Mouse (Mus musculus) forebrain, embryonic 15.5 days (tissue): Measurements from ENCODE around the gene Parp12. TPM values are rescaled to one million over a fixed set of nuclear protein-coding genes. Genes with fewer than 3 reads are reported as not detected.

Experiments
- ATAC-seq: fragments of 200-750 bp; cut with Nextera tagmentation; replicated peaks from 2 replicates; pipeline ENCODE4 v1.8.0; 2017; ENCODE audit warnings: mild to moderate bottlenecking, moderate TSS enrichment, moderate library complexity
- H3K27ac ChIP-seq: fragments of 300-500 bp; sonication (generic); replicated peaks from 2 replicates; pipeline ENCODE4 v1.5.1; 2015; ENCODE audit warnings: mild to moderate bottlenecking, inconsistent platforms
- H3K27me3 ChIP-seq: fragments of 300-500 bp; sonication (generic); 2 replicates; pipeline ENCODE4 v1.6.1; 2015; ENCODE audit warnings: inconsistent platforms
- H3K36me3 ChIP-seq: fragments of 300-500 bp; sonication (generic); 2 replicates; pipeline ENCODE4 v1.6.1; 2015; ENCODE audit warnings: mild to moderate bottlenecking, inconsistent platforms
- H3K4me1 ChIP-seq: fragments of 300-500 bp; sonication (generic); 2 replicates; pipeline ENCODE4 v1.6.1; 2015; ENCODE audit warnings: inconsistent platforms
- H3K4me2 ChIP-seq: fragments of 300-500 bp; sonication (generic); replicated peaks from 2 replicates; pipeline ENCODE4 v1.6.1; 2015; ENCODE audit warnings: mild to moderate bottlenecking, inconsistent platforms
- H3K4me3 ChIP-seq: fragments of 300-500 bp; sonication (generic); 2 replicates; pipeline ENCODE4 v1.5.1; 2015; ENCODE audit warnings: mild to moderate bottlenecking, inconsistent platforms
- H3K9ac ChIP-seq: fragments of 300-500 bp; sonication (generic); replicated peaks from 2 replicates; pipeline ENCODE4 v1.6.1; 2015; ENCODE audit warnings: mild to moderate bottlenecking, inconsistent platforms
- H3K9me3 ChIP-seq: fragments of 300-500 bp; sonication (generic); 2 replicates; pipeline ENCODE4 v1.6.1; 2016; ENCODE audit warnings: inconsistent platforms
- WGBS: fragments of 180-500 bp; shearing (Covaris S2); methylation state at CpG from one replicate; pipeline ENCODE4 v1.1.7; 2015; ENCODE audit warnings: mixed read lengths; 5-methylcytosine and 5-hydroxymethylcytosine counted together
- polyA plus RNA-seq: library from polyadenylated mRNA; unstranded; fragments of >200 nt; fragmentation: Nextera tagmentation; extraction: Ambion mirVana; gene quantifications from 2 replicates; pipeline ENCODE4 v1.2.1, GENCODE M21; 2015

Parp12 gene
- polyA plus RNA-seq: 2.5 and 2.9 TPM in 2 replicates

GRCm38 (mm10) chr6:39117584-39118455 lies at the start of gene Parp12:
Parp12 (minus strand) TSS chr6:39118349.
- WGBS: 3% methylated on average over 100 of the region's 101 CpGs
- peak; percentile 86 for ATAC-seq

DNA sequence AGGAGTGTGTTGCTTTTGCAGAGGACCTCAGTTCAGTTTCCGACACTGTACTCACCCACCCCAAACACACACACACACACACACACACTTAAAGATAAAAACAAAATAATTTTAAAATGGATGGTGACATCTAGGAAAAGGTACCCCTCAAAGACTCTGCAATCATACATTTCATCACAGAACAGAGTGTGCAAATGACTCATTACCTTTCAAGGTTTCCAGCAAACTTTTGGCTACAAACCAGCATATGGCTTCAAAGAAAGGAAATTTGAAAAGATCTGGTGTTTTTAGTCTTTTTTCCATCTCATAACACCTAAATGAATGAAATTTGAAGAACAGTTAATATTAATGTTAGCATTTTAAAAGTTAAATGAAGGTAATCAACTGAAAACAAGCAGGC lies 46.7 kb upstream of the Parp12 start:
- no peak for ATAC-seq
- Histone ChIP-seq H3K9ac (no peak overlapping the region), H3K9me3 (no peaks in the 10 kb centered on the region), H3K4me3 (no peak overlapping the region), H3K36me3 (peaks cover 20% of the 10 kb centered on the region), H3K4me1 (no peaks in the 10 kb centered on the region), H3K4me2 (no peak overlapping the region), H3K27me3 (no peaks in the 10 kb centered on the region), H3K27ac (no peak overlapping the region)
- 94% methylated on average over 1 of the region's 1 CpGs for WGBS

More at GRCm38 (mm10) chr6:39117584-39118455, at the start of gene Parp12:
- Histone ChIP-seq H3K9me3 (0 out of 2 replicates have a peak, but pooled peaks cover 7% of the 10 kb centered on the region), H3K9ac (peak within 1 kb of the TSS; percentile 46), H3K36me3 (no peaks in the 10 kb centered on the region), H3K4me1 (peaks cover 9% of the 10 kb centered on the region; the same call in 1 of the 2 replicates), H3K4me2 (peak within 1 kb of the TSS; percentile 63), H3K4me3 (peak within 1 kb of the TSS; percentile 70), H3K27me3 (peaks cover 42% of the 10 kb centered on the region), H3K27ac (no peak within 1 kb of the TSS)

DNA sequence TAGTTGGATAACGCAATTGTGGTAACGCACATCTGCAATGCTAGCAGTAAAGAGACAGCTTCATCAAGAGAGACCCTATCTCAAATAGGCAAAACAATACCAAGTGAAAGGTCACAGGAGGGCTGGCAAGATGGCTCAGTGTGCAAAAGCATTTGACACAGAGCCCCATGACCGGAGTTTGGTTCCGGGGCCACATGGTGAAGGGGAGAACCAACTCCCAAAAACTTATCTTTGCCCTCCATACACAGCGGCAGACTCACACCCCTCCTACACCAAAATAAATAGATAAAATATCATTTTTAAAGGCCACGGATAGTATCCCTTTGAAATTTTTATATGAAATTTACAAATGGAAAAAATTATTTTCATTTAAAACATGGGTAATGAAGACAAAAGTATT lies 43.8 kb upstream of the Parp12 start:
- Histone ChIP-seq H3K27ac (no peak overlapping the region), H3K4me2 (no peak overlapping the region), H3K4me1 (no peaks in the 10 kb centered on the region), H3K9ac (no peak overlapping the region), H3K27me3 (no peaks in the 10 kb centered on the region), H3K36me3 (peaks cover 11% of the 10 kb centered on the region), H3K4me3 (no peak overlapping the region), H3K9me3 (no peaks in the 10 kb centered on the region)
- WGBS: 95% methylated on average over 6 of the region's 6 CpGs
- ATAC-seq: no peak

GRCm38 (mm10) chr6:39146041-39146440 lies 27.9 kb upstream of the Parp12 start:
- Histone ChIP-seq H3K9me3 (no peaks in the 10 kb centered on the region), H3K4me3 (no peak overlapping the region), H3K9ac (no peak overlapping the region), H3K4me1 (no peaks in the 10 kb centered on the region), H3K36me3 (peaks cover 69% of the 10 kb centered on the region), H3K27ac (no peak overlapping the region), H3K4me2 (no peak overlapping the region), H3K27me3 (no peaks in the 10 kb centered on the region)
- no peak for ATAC-seq
- WGBS: 53% methylated on average over 6 of the region's 6 CpGs

DNA sequence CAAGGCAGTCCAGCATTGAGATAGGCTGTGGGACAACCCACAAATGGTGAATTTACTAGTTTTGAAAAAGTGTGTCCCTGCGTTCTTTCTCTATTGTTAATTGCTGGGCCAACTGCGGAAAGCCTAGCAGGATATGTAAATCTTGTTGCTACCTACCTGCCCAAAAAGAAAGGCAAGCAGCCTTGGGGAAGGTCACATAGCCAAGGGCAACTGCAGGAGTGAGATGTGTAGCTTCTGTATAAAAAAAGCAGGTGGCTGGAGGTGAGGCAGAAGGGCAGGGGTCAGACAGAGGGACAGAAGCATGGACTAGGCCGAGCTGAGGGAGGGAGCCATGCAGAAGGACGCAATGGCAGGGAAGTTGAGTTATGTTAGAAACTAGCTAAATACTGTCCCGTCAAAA lies 14.4 kb upstream of the Parp12 start:
- no peak overlapping the region for H3K27ac ChIP-seq
- WGBS: 69% methylated on average over 5 of the region's 5 CpGs
- H3K4me3 ChIP-seq: no peak overlapping the region
- no peaks in the 10 kb centered on the region for H3K4me1 ChIP-seq
- peaks cover 14% of the 10 kb centered on the region for H3K36me3 ChIP-seq
- H3K9ac ChIP-seq: no peak overlapping the region
- H3K27me3 ChIP-seq: no peaks in the 10 kb centered on the region
- H3K4me2 ChIP-seq: no peak overlapping the region
- no peak for ATAC-seq
- no peaks in the 10 kb centered on the region for H3K9me3 ChIP-seq

DNA sequence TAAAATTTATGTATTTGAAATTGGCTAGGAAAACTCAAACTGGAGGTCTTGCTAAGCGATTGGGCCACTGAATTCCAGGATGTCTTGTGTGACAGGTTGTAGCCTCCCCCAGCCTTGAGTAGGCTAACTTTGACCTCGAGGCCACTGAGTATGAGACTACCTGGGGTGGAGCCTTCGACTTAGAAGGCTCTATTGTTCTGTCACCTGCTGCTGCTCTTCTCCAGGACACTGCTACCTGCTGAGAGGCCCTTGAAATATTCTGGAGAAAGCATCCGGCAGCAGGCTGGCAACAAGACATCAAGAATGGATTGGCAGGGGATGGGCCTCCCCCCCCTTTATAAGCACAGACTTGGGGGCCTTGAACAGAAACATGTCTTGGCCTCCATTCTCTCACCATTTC lies 13.3 kb upstream of the Parp12 start:
- WGBS: 38% methylated on average over 4 of the region's 4 CpGs
- no peak for ATAC-seq
- H3K27ac ChIP-seq: no peak overlapping the region
- no peaks in the 10 kb centered on the region for H3K9me3 ChIP-seq
- H3K27me3 ChIP-seq: no peaks in the 10 kb centered on the region
- H3K9ac ChIP-seq: no peak overlapping the region
- H3K36me3 ChIP-seq: peaks cover 14% of the 10 kb centered on the region
- no peak overlapping the region for H3K4me3 ChIP-seq
- H3K4me1 ChIP-seq: no peaks in the 10 kb centered on the region
- no peak overlapping the region for H3K4me2 ChIP-seq

GRCm38 (mm10) chr6:39124719-39125118 lies 6.6 kb upstream of the Parp12 start:
- H3K4me2 ChIP-seq: no peak overlapping the region
- ATAC-seq: no peak
- H3K27ac ChIP-seq: no peak overlapping the region
- peaks cover under 1% of the 10 kb centered on the region for H3K27me3 ChIP-seq
- no peak overlapping the region for H3K4me3 ChIP-seq
- no peaks in the 10 kb centered on the region for H3K4me1 ChIP-seq
- no peaks in the 10 kb centered on the region for H3K9me3 ChIP-seq
- H3K36me3 ChIP-seq: no peaks in the 10 kb centered on the region
- H3K9ac ChIP-seq: no peak overlapping the region

GRCm38 (mm10) chr6:39120685-39121084 lies 2.5 kb upstream of the Parp12 start:
- peaks cover 36% of the 10 kb centered on the region for H3K27me3 ChIP-seq

DNA sequence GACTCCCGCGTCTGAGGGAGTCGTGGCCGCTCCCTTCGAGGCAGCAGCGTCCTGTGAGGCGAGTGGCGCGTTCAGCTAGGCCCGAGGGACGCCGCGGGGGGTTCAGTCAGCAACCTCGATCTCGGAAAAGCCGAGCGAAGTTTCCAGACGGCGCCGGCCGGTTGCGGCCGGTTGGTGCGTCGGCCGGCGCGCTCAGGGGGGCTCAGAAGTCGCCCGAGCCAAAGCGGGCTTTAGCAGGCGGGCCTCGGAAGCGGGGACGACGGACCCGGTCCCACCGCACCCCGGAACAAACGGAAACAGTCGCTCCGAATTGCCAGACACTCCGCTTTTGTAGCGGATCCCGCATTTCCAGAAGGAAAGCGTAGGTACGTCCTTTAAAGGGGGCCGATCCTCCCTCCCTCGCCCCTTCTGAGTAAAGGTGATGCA lies 320 bp upstream of the Parp12 start:
- 10% methylated on average over 49 of the region's 49 CpGs for WGBS
- ATAC-seq: peak; percentile 7; the same call in 1 of the 2 replicates
- Histone ChIP-seq H3K4me2 (peak overlapping the region; percentile 63), H3K9me3 (0 out of 2 replicates have a peak, but pooled peaks cover 7% of the 10 kb centered on the region), H3K27ac (no peak overlapping the region), H3K27me3 (peaks cover 42% of the 10 kb centered on the region), H3K4me3 (peak overlapping the region; percentile 70), H3K4me1 (peaks cover 9% of the 10 kb centered on the region; the same call in 1 of the 2 replicates), H3K36me3 (no peaks in the 10 kb centered on the region), H3K9ac (peak overlapping the region; percentile 46)

More at GRCm38 (mm10) chr6:39120685-39121084, 2.5 kb upstream of the Parp12 start:
- Histone ChIP-seq H3K9ac (no peak overlapping the region), H3K4me3 (no peak overlapping the region), H3K27ac (no peak overlapping the region), H3K4me1 (peaks cover 9% of the 10 kb centered on the region; the same call in 1 of the 2 replicates), H3K36me3 (no peaks in the 10 kb centered on the region), H3K4me2 (no peak overlapping the region), H3K9me3 (0 out of 2 replicates have a peak, but pooled peaks cover 7% of the 10 kb centered on the region)
- WGBS: 62% methylated on average over 3 of the region's 3 CpGs
- no peak for ATAC-seq

DNA sequence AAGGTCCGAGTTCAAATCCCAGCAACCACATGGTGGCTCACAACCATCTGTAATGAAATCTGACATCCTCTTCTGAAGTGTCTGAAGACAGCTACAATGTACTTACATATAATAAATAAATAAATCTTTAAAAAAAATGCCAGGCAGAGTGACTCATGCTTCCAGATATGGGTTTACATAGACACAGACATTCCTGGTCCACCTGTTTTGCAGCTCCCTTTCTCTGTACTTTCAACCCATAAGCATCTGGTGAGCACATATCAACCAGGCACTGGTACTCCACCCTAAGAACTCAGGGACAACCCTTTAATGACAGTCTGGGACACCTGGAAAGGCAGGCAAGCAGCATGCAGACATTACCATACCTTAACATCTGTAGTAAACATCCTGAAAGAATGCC lies 2.7 kb downstream of the Parp12 start:
- H3K36me3 ChIP-seq: no peaks in the 10 kb centered on the region
- H3K27ac ChIP-seq: no peak overlapping the region
- H3K4me2 ChIP-seq: no peak overlapping the region
- no peak for ATAC-seq
- H3K27me3 ChIP-seq: peaks cover 42% of the 10 kb centered on the region
- WGBS: 87% methylated on average over 1 of the region's 1 CpGs
- H3K4me3 ChIP-seq: no peak overlapping the region
- no peak overlapping the region for H3K9ac ChIP-seq
- 0 out of 2 replicates have a peak, but pooled peaks cover 7% of the 10 kb centered on the region for H3K9me3 ChIP-seq
- H3K4me1 ChIP-seq: peaks cover 9% of the 10 kb centered on the region; the same call in 1 of the 2 replicates

DNA sequence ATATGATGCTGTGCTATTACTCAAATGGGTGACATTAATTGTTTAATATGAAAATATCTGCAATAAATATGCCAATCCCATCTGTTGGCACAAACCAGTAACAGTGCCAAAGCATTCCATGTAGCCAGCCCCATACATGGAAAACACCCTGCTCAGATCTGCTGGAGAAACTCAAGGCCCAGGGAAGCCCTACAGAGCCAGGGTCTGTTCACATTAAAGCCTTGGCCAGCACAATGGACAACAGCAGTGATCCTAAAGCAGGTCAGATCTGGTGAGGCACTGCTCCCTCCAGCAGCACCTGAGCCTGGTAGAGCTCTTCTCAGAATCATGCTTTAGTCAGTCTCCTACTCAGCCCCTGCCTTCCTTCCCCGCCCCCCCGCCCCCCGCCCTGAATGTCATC lies 5.0 kb downstream of the Parp12 start:
- Histone ChIP-seq H3K27ac (no peak overlapping the region), H3K27me3 (peaks cover 28% of the 10 kb centered on the region; the same call in 1 of the 2 replicates), H3K4me1 (0 out of 2 replicates have a peak, but pooled peaks cover 5% of the 10 kb centered on the region), H3K4me2 (no peak overlapping the region), H3K9me3 (no peaks in the 10 kb centered on the region), H3K4me3 (no peak overlapping the region), H3K36me3 (no peaks in the 10 kb centered on the region), H3K9ac (no peak overlapping the region)
- WGBS: 85% methylated on average over 3 of the region's 3 CpGs
- no peak for ATAC-seq

DNA sequence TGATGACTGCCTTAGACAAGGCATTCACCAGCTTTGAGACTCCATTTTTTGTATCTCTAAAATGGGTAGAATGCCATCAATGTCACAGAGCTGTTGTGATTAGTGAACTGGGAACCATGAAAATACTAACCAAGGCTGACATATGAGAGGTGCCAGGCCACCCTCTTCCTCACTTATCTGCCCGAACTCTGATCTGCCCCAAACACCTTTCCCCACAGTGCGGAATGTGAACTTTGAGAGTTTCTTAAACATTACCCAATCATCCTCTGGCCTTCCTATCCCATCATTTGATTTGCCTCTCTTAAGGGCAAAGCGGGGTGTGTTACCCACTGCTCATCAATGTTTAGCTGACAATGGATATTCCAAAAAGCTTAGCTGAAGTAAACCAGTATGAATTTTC lies 5.4 kb downstream of the Parp12 start:
- Histone ChIP-seq H3K9ac (no peak overlapping the region), H3K4me2 (no peak overlapping the region), H3K4me1 (0 out of 2 replicates have a peak, but pooled peaks cover under 1% of the 10 kb centered on the region), H3K4me3 (no peak overlapping the region), H3K9me3 (no peaks in the 10 kb centered on the region), H3K27me3 (peaks cover 23% of the 10 kb centered on the region; the same call in 1 of the 2 replicates), H3K36me3 (no peaks in the 10 kb centered on the region), H3K27ac (no peak overlapping the region)
- 95% methylated on average over 3 of the region's 3 CpGs for WGBS
- ATAC-seq: no peak
